Mouse (Mus musculus): ENCODE measurements around the gene Cidec. TPM values are rescaled to one million over a fixed set of nuclear protein-coding genes. Genes with fewer than 3 reads are reported as not detected.
A peak's percentile ranks its signal among the peaks of the same experiment; 100 is the strongest.

The Cidec gene
- not detected in 2 replicates for polyA plus RNA-seq (2016; fragmentation: Nextera tagmentation; extraction: Ambion mirVana)

GRCm38 (mm10) chr6:113435664-113436205 is at the start of gene Cidec:
TSS of gene Cidec (minus strand) at chr6:113435760.
- no peak within 1 kb of the TSS for H3K9ac ChIP-seq
- no peaks in the 10 kb centered on the region for H3K36me3 ChIP-seq
- H3K4me3 ChIP-seq: no peak within 1 kb of the TSS
- H3K4me1 ChIP-seq: no peaks in the 10 kb centered on the region
- H3K27me3 ChIP-seq (replicated peaks): no peaks in the 10 kb centered on the region
- WGBS: 81% methylated on average over 9 of the region's 9 CpGs
- no peak within 1 kb of the TSS for H3K27ac ChIP-seq
- no peak within 1 kb of the TSS for H3K4me2 ChIP-seq (replicated peaks)
- no peaks in the 10 kb centered on the region for H3K9me3 ChIP-seq
- ATAC-seq (ENCODE audit: low FRiP score, low read depth): no peak

DNA sequence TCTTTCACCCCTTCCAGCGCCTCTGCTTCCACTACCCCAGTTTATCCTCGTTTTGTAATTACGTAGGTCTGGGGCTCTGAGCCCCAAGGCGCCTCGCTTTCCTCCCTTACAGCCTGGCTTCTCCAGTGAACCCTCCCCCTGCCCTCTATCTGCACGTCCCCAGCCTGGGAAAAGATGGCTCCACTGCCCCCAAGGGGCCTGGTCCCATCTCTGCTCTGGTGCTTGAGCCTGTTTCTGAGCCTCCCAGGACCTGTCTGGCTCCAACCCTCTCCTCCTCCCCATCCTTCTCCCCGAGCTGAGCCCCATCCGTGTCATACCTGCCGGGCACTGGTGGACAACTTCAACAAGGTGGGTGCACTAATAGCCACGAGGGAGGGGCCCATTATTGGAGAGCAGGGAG is 48.2 kb upstream of the Cidec start:
- peaks cover 9% of the 10 kb centered on the region for H3K36me3 ChIP-seq
- ATAC-seq (ENCODE audit: low FRiP score, low read depth): peak; percentile 55
- H3K27ac ChIP-seq: peak overlapping the region; percentile 75
- H3K4me2 ChIP-seq (replicated peaks): peak overlapping the region; percentile 66
- peaks cover 7% of the 10 kb centered on the region; the same call in 1 of the 2 replicates for H3K27me3 ChIP-seq (replicated peaks)
- no peaks in the 10 kb centered on the region for H3K9me3 ChIP-seq
- H3K4me3 ChIP-seq: peak overlapping the region; percentile 63
- 12% methylated on average over 10 of the region's 10 CpGs for WGBS
- H3K4me1 ChIP-seq: peaks cover 21% of the 10 kb centered on the region
- peak overlapping the region; percentile 77 for H3K9ac ChIP-seq

- H3K27ac ChIP-seq: peak within 1 kb of the TSS; percentile 75
- peaks cover 4% of the 10 kb centered on the region; the same call in 1 of the 2 replicates for H3K36me3 ChIP-seq
- under 1% methylated on average over 26 of the region's 26 CpGs for WGBS
- H3K4me3 ChIP-seq: peak within 1 kb of the TSS; percentile 63
- peaks cover 21% of the 10 kb centered on the region for H3K4me1 ChIP-seq
- peak; percentile 98 for ATAC-seq (ENCODE audit: low FRiP score, low read depth)
- H3K4me2 ChIP-seq (replicated peaks): peak within 1 kb of the TSS; percentile 66
- peaks cover 7% of the 10 kb centered on the region; the same call in 1 of the 2 replicates for H3K27me3 ChIP-seq (replicated peaks)
- no peaks in the 10 kb centered on the region for H3K9me3 ChIP-seq
- peak within 1 kb of the TSS; percentile 77 for H3K9ac ChIP-seq
These were observed 47.6 kb upstream of the Cidec start, which contains the start of gene Creld1 for GRCm38 (mm10) chr6:113483100-113483615. TSS of gene Creld1 (plus strand) at chr6:113483297.

DNA sequence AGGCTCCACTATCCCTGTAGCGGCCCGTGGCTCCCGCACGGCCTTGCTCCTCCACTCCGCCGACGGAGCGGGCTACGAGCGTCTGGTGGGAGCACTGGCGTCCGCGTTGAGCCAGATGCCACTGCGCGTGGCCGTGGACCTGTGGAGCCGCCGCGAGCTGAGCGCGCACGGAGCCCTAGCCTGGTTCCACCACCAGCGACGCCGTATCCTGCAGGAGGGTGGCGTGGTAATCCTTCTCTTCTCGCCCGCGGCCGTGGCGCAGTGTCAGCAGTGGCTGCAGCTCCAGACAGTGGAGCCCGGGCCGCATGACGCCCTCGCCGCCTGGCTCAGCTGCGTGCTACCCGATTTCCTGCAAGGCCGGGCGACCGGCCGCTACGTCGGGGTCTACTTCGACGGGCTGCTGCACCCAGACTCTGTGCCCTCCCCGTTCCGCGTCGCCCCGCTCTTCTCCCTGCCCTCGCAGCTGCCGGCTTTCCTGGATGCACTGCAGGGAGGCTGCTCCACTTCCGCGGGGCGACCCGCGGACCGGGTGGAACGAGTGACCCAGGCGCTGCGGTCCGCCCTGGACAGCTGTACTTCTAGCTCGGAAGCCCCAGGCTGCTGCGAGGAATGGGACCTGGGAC is 47.0 kb upstream of the Cidec start:
- under 1% methylated on average over 65 of the region's 65 CpGs for whole genome bisulfite sequencing
- ATAC-seq (ENCODE audit: low FRiP score, low read depth): peak; percentile 67

GRCm38 (mm10) chr6:113480555-113481373 is 45.2 kb upstream of the Cidec start:
- H3K27me3 ChIP-seq (replicated peaks): peaks cover 7% of the 10 kb centered on the region; the same call in 1 of the 2 replicates
- H3K9me3 ChIP-seq: no peaks in the 10 kb centered on the region
- no peak overlapping the region for H3K4me2 ChIP-seq (replicated peaks)
- H3K9ac ChIP-seq: no peak overlapping the region
- H3K36me3 ChIP-seq: no peaks in the 10 kb centered on the region
- ATAC-seq (ENCODE audit: low FRiP score, low read depth): no peak
- H3K4me1 ChIP-seq: peaks cover 21% of the 10 kb centered on the region
- no peak overlapping the region for H3K4me3 ChIP-seq
- no peak overlapping the region for H3K27ac ChIP-seq
- 65% methylated on average over 18 of the region's 18 CpGs for WGBS

More for the DNA sequence above, 47.0 kb upstream of the Cidec start:
- H3K4me1 ChIP-seq: peaks cover 21% of the 10 kb centered on the region
- H3K9me3 ChIP-seq: no peaks in the 10 kb centered on the region
- H3K36me3 ChIP-seq: no peaks in the 10 kb centered on the region
- H3K27me3 ChIP-seq (replicated peaks): peaks cover 7% of the 10 kb centered on the region; the same call in 1 of the 2 replicates
- H3K4me3 ChIP-seq: peak overlapping the region; percentile 63
- H3K4me2 ChIP-seq (replicated peaks): peak overlapping the region; percentile 66
- H3K27ac ChIP-seq: peak overlapping the region; percentile 75
- peak overlapping the region; percentile 77 for H3K9ac ChIP-seq

- no peak overlapping the region for H3K4me2 ChIP-seq (replicated peaks)
- no peaks in the 10 kb centered on the region for H3K36me3 ChIP-seq
- no peak for ATAC-seq (ENCODE audit: low FRiP score, low read depth)
- no peak overlapping the region for H3K4me3 ChIP-seq
- peaks cover 10% of the 10 kb centered on the region for H3K27me3 ChIP-seq (replicated peaks)
- peaks cover 12% of the 10 kb centered on the region for H3K4me1 ChIP-seq
- H3K9me3 ChIP-seq: no peaks in the 10 kb centered on the region
- no peak overlapping the region for H3K27ac ChIP-seq
- no peak overlapping the region for H3K9ac ChIP-seq
- WGBS: 86% methylated on average over 10 of the region's 10 CpGs
These were observed 43.3 kb upstream of the Cidec start for GRCm38 (mm10) chr6:113478906-113479305.

GRCm38 (mm10) chr6:113477353-113477752 is 41.8 kb upstream of the Cidec start:
- Histone ChIP-seq H3K4me3 (no peak overlapping the region), H3K4me1 (peaks cover 5% of the 10 kb centered on the region), H3K4me2 (replicated peaks) (no peak overlapping the region), H3K9ac (no peak overlapping the region), H3K27me3 (replicated peaks) (peaks cover 10% of the 10 kb centered on the region), H3K27ac (no peak overlapping the region), H3K9me3 (no peaks in the 10 kb centered on the region), H3K36me3 (no peaks in the 10 kb centered on the region)
- ATAC-seq (ENCODE audit: low FRiP score, low read depth): peak; percentile 45; the same call in 1 of the 2 replicates
- WGBS: 41% methylated on average over 7 of the region's 7 CpGs

- no peak overlapping the region for H3K27ac ChIP-seq
- WGBS: 92% methylated on average over 6 of the region's 6 CpGs
- H3K4me3 ChIP-seq: no peak overlapping the region
- peaks cover 26% of the 10 kb centered on the region for H3K27me3 ChIP-seq (replicated peaks)
- peaks cover 9% of the 10 kb centered on the region for H3K4me1 ChIP-seq
- no peaks in the 10 kb centered on the region for H3K9me3 ChIP-seq
- H3K4me2 ChIP-seq (replicated peaks): no peak overlapping the region
- no peak overlapping the region for H3K9ac ChIP-seq
- no peak for ATAC-seq (ENCODE audit: low FRiP score, low read depth)
- no peaks in the 10 kb centered on the region for H3K36me3 ChIP-seq
These were observed 38.2 kb upstream of the Cidec start for GRCm38 (mm10) chr6:113473715-113474114.

GRCm38 (mm10) chr6:113473246-113473645 is 37.7 kb upstream of the Cidec start:
- Histone ChIP-seq H3K4me3 (no peak overlapping the region), H3K36me3 (no peaks in the 10 kb centered on the region), H3K9me3 (no peaks in the 10 kb centered on the region), H3K4me2 (replicated peaks) (no peak overlapping the region), H3K9ac (no peak overlapping the region), H3K27me3 (replicated peaks) (peaks cover 26% of the 10 kb centered on the region), H3K4me1 (peaks cover 11% of the 10 kb centered on the region), H3K27ac (no peak overlapping the region)
- 82% methylated on average over 2 of the region's 2 CpGs for WGBS
- no peak for ATAC-seq (ENCODE audit: low FRiP score, low read depth)

DNA sequence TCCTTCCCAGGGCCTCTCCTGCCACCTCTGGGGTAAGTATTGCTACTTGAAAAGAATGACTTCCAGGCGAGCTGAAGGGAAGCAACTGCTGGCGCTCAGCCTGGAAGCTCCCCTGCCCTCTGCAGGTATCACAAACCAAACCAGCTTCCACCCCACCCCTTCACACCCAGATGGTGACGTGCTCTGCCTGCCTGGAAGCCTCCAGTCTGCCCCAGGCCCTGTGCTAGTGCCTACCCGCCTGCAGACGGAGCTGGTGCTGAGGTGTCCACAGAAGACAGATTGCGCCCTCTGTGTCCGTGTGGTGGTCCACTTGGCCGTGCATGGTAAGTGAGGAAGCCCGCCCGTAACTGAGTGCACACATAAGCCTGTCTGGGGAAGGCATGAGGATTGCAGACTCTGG is 36.5 kb upstream of the Cidec start:
- no peak for ATAC-seq (ENCODE audit: low FRiP score, low read depth)
- 68% methylated on average over 10 of the region's 10 CpGs for WGBS
- no peaks in the 10 kb centered on the region for H3K9me3 ChIP-seq
- peaks cover 11% of the 10 kb centered on the region for H3K4me1 ChIP-seq
- H3K27ac ChIP-seq: no peak overlapping the region
- no peak overlapping the region for H3K4me3 ChIP-seq
- peaks cover 26% of the 10 kb centered on the region for H3K27me3 ChIP-seq (replicated peaks)
- no peaks in the 10 kb centered on the region for H3K36me3 ChIP-seq
- no peak overlapping the region for H3K9ac ChIP-seq
- no peak overlapping the region for H3K4me2 ChIP-seq (replicated peaks)

- H3K4me3 ChIP-seq: no peak within 1 kb of the TSS
- peaks cover 26% of the 10 kb centered on the region for H3K27me3 ChIP-seq (replicated peaks)
- no peak within 1 kb of the TSS for H3K27ac ChIP-seq
- peaks cover 11% of the 10 kb centered on the region for H3K4me1 ChIP-seq
- H3K9ac ChIP-seq: no peak within 1 kb of the TSS
- WGBS: 23% methylated on average over 12 of the region's 12 CpGs
- H3K36me3 ChIP-seq: no peaks in the 10 kb centered on the region
- ATAC-seq (ENCODE audit: low FRiP score, low read depth): no peak
- peak within 1 kb of the TSS; percentile 20; the same call in 1 of the 2 replicates for H3K4me2 ChIP-seq (replicated peaks)
- no peaks in the 10 kb centered on the region for H3K9me3 ChIP-seq
These were observed 35.9 kb upstream of the Cidec start, which contains the start of gene Il17rc for GRCm38 (mm10) chr6:113471297-113471936. TSS of gene Il17rc (plus strand) at chr6:113471427.

Data from neural tube, embryonic 12.5 days (tissue).